Mouse (Mus musculus) spleen, adult 2 months (tissue): ENCODE measurements around the gene Slc26a9.

ENCODE experiments used
- CTCF ChIP-seq: fragments of 200-500 bp; IDR thresholded peaks from 2 replicates; pipeline ENCODE4 v1.5.1; 2011; ENCODE audit warnings: mild to moderate bottlenecking, inconsistent platforms; ENCODE audit not compliant: insufficient read depth, insufficient read length, insufficient replicate concordance; ENCODE audit errors: extremely low read depth
- POLR2A ChIP-seq: fragments of 200-500 bp; IDR thresholded peaks from 2 replicates; pipeline ENCODE4 v1.6.1; 2011; ENCODE audit warnings: low read depth, low read length, inconsistent platforms

- TF ChIP-seq CTCF (no peak), POLR2A (no peak)
Measured at GRCm38 (mm10) chr1:131733474-131734180, 10.2 kb upstream of the Slc26a9 start.
